Mouse (Mus musculus): ENCODE measurements at regions not wholly inside any gene's neighbourhood (a gene's known extent, or its start where the extent isn't known, plus 50 kb on each side); places are given as distances from the start of the nearest gene placed in this dataset.
"Not testable (repeated sequence)": the region's sequence is repeated elsewhere in the genome, so short reads cannot be mapped to it uniquely, and the experiment has no call there.

- TF ChIP-seq POLR2A (IDR thresholded peaks at IDR 0.05; ENCODE audit: borderline replicate concordance, extremely low read depth, insufficient read depth, insufficient read length, poor library complexity, severe bottlenecking); CTCF (IDR thresholded peaks at IDR 0.05; ENCODE audit: borderline replicate concordance, extremely low read depth, insufficient read depth, insufficient read length): not testable (repeated sequence)
Measured at GRCm38 (mm10) chr11:16635796-16636195, 116.2 kb upstream of the Egfr start.

All from brain, embryonic 14.5 days (tissue).